Mouse (Mus musculus) left cerebral cortex, adult 9 months (tissue): ENCODE results near the gene Snorc.

Experiments used
- DNase-seq, 2 experiments: peaks; one replicate each; pipeline ENCODE4 v3.0.0; 2022; ENCODE audit warnings: low spot score in 2 of 2

Snorc gene

GRCm38 (mm10) chr1:87510166-87510691 is 40.2 kb downstream of the Snorc start:
- DNase-seq = no peak

- no peak for DNase-seq
These were observed 40.8 kb downstream of the Snorc start for GRCm38 (mm10) chr1:87510845-87511244.

GRCm38 (mm10) chr1:87520467-87520866 is 50.4 kb downstream of the Snorc start:
- no peak for DNase-seq

DNA sequence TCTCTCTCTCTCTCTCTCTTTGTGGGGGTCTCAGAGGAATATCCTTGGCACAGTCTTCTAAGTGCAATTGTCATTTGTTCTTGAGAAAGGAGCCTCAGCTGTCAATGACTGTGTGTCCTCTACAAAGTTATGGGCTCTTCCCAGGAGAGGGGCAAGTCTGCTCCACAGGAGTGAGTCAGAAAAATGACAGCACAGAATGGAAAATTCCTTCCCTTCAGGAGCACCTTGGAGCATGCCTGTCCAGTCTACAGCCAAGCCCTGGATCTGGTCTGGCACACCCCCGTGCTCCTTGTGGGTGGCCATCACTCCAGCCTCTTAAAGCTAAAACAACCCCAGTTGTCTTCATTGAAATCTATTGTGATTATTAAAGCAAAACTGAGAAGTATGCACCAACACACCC is 51.5 kb downstream of the Snorc start:
- no peak for DNase-seq

DNA sequence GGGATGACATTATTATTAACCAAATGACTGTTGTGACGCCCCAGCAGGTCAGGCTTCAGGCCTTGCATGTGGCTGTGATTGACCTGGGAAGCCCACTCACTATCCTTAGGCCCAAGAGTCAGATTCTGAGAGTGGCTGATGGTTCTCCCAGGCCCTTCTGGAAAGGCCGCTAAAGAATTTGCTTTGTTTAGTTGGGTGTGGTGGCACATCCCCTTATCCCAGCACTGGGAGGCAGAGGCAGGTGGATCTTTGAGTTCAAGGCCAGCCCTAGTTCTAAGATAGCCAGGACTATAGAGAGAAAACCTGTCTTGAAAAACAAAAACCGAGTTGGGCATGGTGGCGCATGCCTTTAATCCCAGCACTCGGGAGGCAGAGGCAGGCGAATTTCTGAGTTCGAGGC is 55.0 kb downstream of the Snorc start:
- DNase-seq = no peak
